Mouse (Mus musculus) urinary bladder, postnatal 14 days (tissue): ENCODE results near the gene Fam71e1.

Experiments
- DNase-seq: peaks from one replicate; pipeline ENCODE4 v3.0.0; 2021; ENCODE audit warnings: low spot score

Fam71e1 gene

GRCm38 (mm10) chr7:44495992-44496770 lies at the start of gene Fam71e1, which contains the start of gene Emc10:
TSS of gene Fam71e1 (plus strand) at chr7:44496581.
TSS of gene Emc10 (minus strand) at chr7:44496529.
- DNase-seq: peak; percentile 98

GRCm38 (mm10) chr7:44453256-44453655 lies 43.1 kb upstream of the Fam71e1 start:
- DNase-seq: no peak

GRCm38 (mm10) chr7:44456302-44456701 lies 40.1 kb upstream of the Fam71e1 start:
- no peak for DNase-seq

- DNase-seq: no peak
Observed at GRCm38 (mm10) chr7:44460067-44460466, 36.3 kb upstream of the Fam71e1 start.

GRCm38 (mm10) chr7:44460767-44461502 lies 35.4 kb upstream of the Fam71e1 start:
- DNase-seq: no peak

GRCm38 (mm10) chr7:44461503-44462217 lies 34.7 kb upstream of the Fam71e1 start:
- no peak for DNase-seq

GRCm38 (mm10) chr7:44462218-44463055 lies 33.9 kb upstream of the Fam71e1 start:
- peak; percentile 28 for DNase-seq

GRCm38 (mm10) chr7:44463056-44463425 lies 33.3 kb upstream of the Fam71e1 start:
- DNase-seq: no peak

GRCm38 (mm10) chr7:44463556-44464225 lies 32.7 kb upstream of the Fam71e1 start:
- no peak for DNase-seq

- no peak for DNase-seq
Observed at GRCm38 (mm10) chr7:44464511-44464910, 31.9 kb upstream of the Fam71e1 start.

GRCm38 (mm10) chr7:44465111-44465510 lies 31.3 kb upstream of the Fam71e1 start, which contains the start of gene Aspdh:
TSS of gene Aspdh (plus strand) at chr7:44465391.
- no peak for DNase-seq

- DNase-seq: no peak
Observed at GRCm38 (mm10) chr7:44466006-44466887, 30.1 kb upstream of the Fam71e1 start.

- DNase-seq: no peak
Observed at GRCm38 (mm10) chr7:44466888-44467311, 29.5 kb upstream of the Fam71e1 start.

GRCm38 (mm10) chr7:44467811-44468411 lies 28.5 kb upstream of the Fam71e1 start, which contains the start of gene Josd2:
TSS of gene Josd2 (plus strand) at chr7:44467980.
- peak; percentile 94 for DNase-seq

GRCm38 (mm10) chr7:44468644-44469285 lies 27.6 kb upstream of the Fam71e1 start:
- no peak for DNase-seq

- DNase-seq: no peak
Observed at GRCm38 (mm10) chr7:44469677-44470675, 26.4 kb upstream of the Fam71e1 start.
